Mouse (Mus musculus) C2C12 (cell line): ENCODE measurements around the gene D330045A20Rik.

Experiments used
- CEBPB ChIP-seq: IDR thresholded peaks from one replicate; pipeline ENCODE4 v1.6.1; 2011; ENCODE audit warnings: low read depth, mild to moderate bottlenecking, control low read depth, moderate library complexity
- CTCF ChIP-seq: IDR thresholded peaks from one replicate; pipeline ENCODE4 v1.5.1; 2011; ENCODE audit not compliant: control insufficient read depth, insufficient read depth, insufficient read length
- FOSL1 ChIP-seq: IDR thresholded peaks from one replicate; pipeline ENCODE4 v1.8.0; 2011; ENCODE audit warnings: mild to moderate bottlenecking, low read length; ENCODE audit not compliant: poor library complexity, insufficient read depth, severe bottlenecking
- MAX ChIP-seq: IDR thresholded peaks from one replicate; pipeline ENCODE4 v1.6.1; 2011; ENCODE audit warnings: mild to moderate bottlenecking, control low read depth
- MYOD1 ChIP-seq: IDR thresholded peaks from one replicate; pipeline ENCODE4 v1.6.1; 2011; ENCODE audit warnings: low read depth; ENCODE audit not compliant: control insufficient read depth, insufficient read length
- MYOG ChIP-seq: IDR thresholded peaks from one replicate; pipeline ENCODE4 v1.6.1; 2011; ENCODE audit not compliant: control insufficient read depth, insufficient read length; ENCODE audit errors: extremely low read depth
- USF1 ChIP-seq: IDR thresholded peaks from one replicate; pipeline ENCODE4 v1.6.1; 2011; ENCODE audit warnings: low read depth, mild to moderate bottlenecking, control low read depth, moderate library complexity

- TF ChIP-seq CTCF: no peak
- no peak for TF ChIP-seq MYOD1
- TF ChIP-seq USF1: no peak
- no peak for TF ChIP-seq MAX
- no peak for TF ChIP-seq FOSL1
- no peak for TF ChIP-seq CEBPB
- no peak for TF ChIP-seq MYOG
Measured at GRCm38 (mm10) chrX:139537641-139538397, 57.7 kb downstream of the D330045A20Rik start.
